24 mouse cellular contexts compared by ENCODE assay signal in the genomic region with DNA sequence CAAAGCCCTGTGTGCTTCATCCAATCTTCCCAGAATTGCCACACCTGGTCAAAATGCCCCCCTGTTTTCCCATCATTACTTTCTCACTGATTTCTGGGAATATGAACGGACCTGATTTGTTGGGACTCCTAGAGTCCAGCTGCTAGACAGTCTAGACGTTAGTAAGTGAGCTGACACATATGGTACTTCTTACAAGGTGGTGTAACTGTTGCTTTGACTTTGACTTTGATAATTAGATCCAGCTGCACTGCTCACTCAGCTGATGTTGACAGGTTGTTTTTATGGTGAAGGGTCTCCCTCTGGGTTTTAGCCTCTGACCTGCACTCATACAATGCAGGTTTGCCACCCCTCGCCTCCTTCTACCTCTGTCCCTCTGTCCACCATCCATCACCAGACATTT. TPM values are rescaled to one million over a fixed set of nuclear protein-coding genes. Genes with fewer than 3 reads are reported as not detected.
DNase-seq lines count a peak whose midpoint lies in the region; ATAC-seq lines count a peak whose summit lies in the region.
"Had no signal": no experiment of that assay in that cellular context is flagged by ENCODE, and none has a peak within 500 bp of the region (broad histone marks: within the 10 kb centered on the region; RNA-seq: fewer than 3 reads in every experiment).

No protein-coding gene starts in this region.

- ATAC-seq in limb, embryonic 12.5 days (ENCODE audit: insufficient number of reproducible peaks, insufficient read depth, low FRiP score, low TSS enrichment, low read depth): peak; percentile 65; the same call in 1 of the 2 replicates
- ATAC-seq in kidney, embryonic 16.5 days (ENCODE audit: low FRiP score, low TSS enrichment): no peak
- ATAC-seq: CD4-positive, CD25-positive, alpha-beta regulatory T cell, adult 4 months; forebrain, embryonic 14.5 days; inflammation-experienced regulatory T-cells, adult 6 months had no signal

- peak; percentile 62 for DNase-seq in embryo, embryonic 10 days (ENCODE audit: low spot score)
- no peak for DNase-seq in embryo, embryonic 9.5 days (ENCODE audit: extremely low spot score)
- DNase-seq in embryo, embryonic 11 days: peak; percentile 67
- peak; percentile 85 for DNase-seq in forelimb bud, embryonic 11.5 days (ENCODE audit: low read depth, low spot score)
- no peak for DNase-seq in kidney, adult 8-10 months
- DNase-seq in thymus, postnatal 4 days: no peak
- DNase-seq: adrenal gland, postnatal 10 days; B cell, adult 2 months; cerebellum, adult 11 months; cerebellum, adult 9-10 months; cerebellum, postnatal 25 days; gastrocnemius, postnatal 10 days; heart, adult 18-20 months; heart, postnatal 14 days had no signal

- H3K27me3 ChIP-seq in limb, embryonic 12.5 days: no peaks in the 10 kb centered on the region; the same call in none of the 2 replicates
- H3K27me3 ChIP-seq in kidney, embryonic 16.5 days (ENCODE audit: insufficient read depth, low read length): no peaks in the 10 kb centered on the region
- H3K27me3 ChIP-seq: heart, embryonic 15.5 days; hindbrain, embryonic 15.5 days had no signal

- no peak overlapping the region for H3K27ac ChIP-seq in limb, embryonic 12.5 days
- H3K27ac ChIP-seq in kidney, embryonic 16.5 days (ENCODE audit: low read length): no peak overlapping the region
- H3K27ac ChIP-seq: forebrain, embryonic 10.5 days; heart, embryonic 15.5 days; hindbrain, embryonic 15.5 days had no signal

- WGBS in limb, embryonic 12.5 days: 10% methylated on average over 3 of the region's 3 CpGs
- 51% methylated on average over 3 of the region's 3 CpGs for WGBS in kidney, embryonic 16.5 days

- no peak overlapping the region for H3K4me2 ChIP-seq in limb, embryonic 12.5 days
- H3K4me2 ChIP-seq in kidney, embryonic 16.5 days (replicated peaks; ENCODE audit: low read depth, low read length): no peak overlapping the region
- H3K4me2 ChIP-seq: heart, embryonic 11.5 days; heart, embryonic 15.5 days; hindbrain, embryonic 15.5 days had no signal

- H3K9ac ChIP-seq in limb, embryonic 12.5 days (replicated peaks): no peak overlapping the region
- no peak overlapping the region for H3K9ac ChIP-seq in kidney, embryonic 16.5 days (replicated peaks; ENCODE audit: low read length)
- H3K9ac ChIP-seq: heart, embryonic 15.5 days; hindbrain, embryonic 15.5 days had no signal

- H3K9me3 ChIP-seq in limb, embryonic 12.5 days: no peaks in the 10 kb centered on the region
- no peaks in the 10 kb centered on the region for H3K9me3 ChIP-seq in kidney, embryonic 16.5 days (ENCODE audit: low read length)
- H3K9me3 ChIP-seq: forebrain, embryonic 10.5 days; heart, embryonic 15.5 days; hindbrain, embryonic 15.5 days had no signal

- no peaks in the 10 kb centered on the region for H3K36me3 ChIP-seq in limb, embryonic 12.5 days
- H3K36me3 ChIP-seq in kidney, embryonic 16.5 days (ENCODE audit: insufficient read depth, low read length): no peaks in the 10 kb centered on the region
- H3K36me3 ChIP-seq: forebrain, embryonic 10.5 days; heart, embryonic 15.5 days; hindbrain, embryonic 15.5 days had no signal

- H3K4me3 ChIP-seq in limb, embryonic 12.5 days (replicated peaks): no peak overlapping the region
- H3K4me3 ChIP-seq in kidney, embryonic 16.5 days (ENCODE audit: low read length): no peak overlapping the region
- H3K4me3 ChIP-seq: erythroblast, embryonic 14.5 days; forebrain, embryonic 10.5 days; heart, embryonic 15.5 days; hindbrain, embryonic 15.5 days had no signal

- H3K4me1 ChIP-seq in limb, embryonic 12.5 days (replicated peaks): peaks cover 35% of the 10 kb centered on the region
- H3K4me1 ChIP-seq in kidney, embryonic 16.5 days (ENCODE audit: insufficient read depth, low read length): peaks cover 5% of the 10 kb centered on the region

RNA-seq across cellular contexts. Expression of a gene that starts 17.8 kb away (rescaled TPM):
- polyA plus RNA-seq in limb, embryonic 12.5 days (2016; fragmentation: Nextera tagmentation; extraction: Ambion mirVana): 10.2 and 11.6 TPM in 2 replicates
- 22.1 and 24.8 TPM in 2 replicates for polyA plus RNA-seq in kidney, embryonic 16.5 days (2015; fragmentation: Nextera tagmentation; extraction: Ambion mirVana)

Comparison
In these comparisons a context has a peak if more than half of its experiments do, and no peak if none do; other contexts are left out.
1. DNase-seq: peak in embryo, embryonic 10 days (single experiment), embryo, embryonic 11 days (single experiment) and forelimb bud, embryonic 11.5 days (single experiment); none in embryo, embryonic 9.5 days (single experiment), kidney, adult 8-10 months (0 of 2) and thymus, postnatal 4 days (single experiment).